Mouse (Mus musculus) frontal cortex, adult 2 months (tissue): ENCODE measurements around the gene Hpcal1. TPM values are rescaled to one million over a fixed set of nuclear protein-coding genes. Genes with fewer than 3 reads are reported as not detected.

ENCODE experiments used
- DNase-seq, 2 experiments: peaks; one replicate each; pipeline ENCODE4 v3.0.0; 2022; ENCODE audit warnings: low spot score in 1 of 2; ENCODE audit errors: extremely low spot score in 1 of 2
- polyA plus RNA-seq: library from polyadenylated mRNA; depleted of rRNA; stranded (reverse); fragments of >200 nt; gene quantifications from 2 replicates; pipeline ENCODE4 v1.2.3, GENCODE M21; 2012

Hpcal1 gene
- polyA plus RNA-seq, 1 experiment: 80.5 TPM

DNA sequence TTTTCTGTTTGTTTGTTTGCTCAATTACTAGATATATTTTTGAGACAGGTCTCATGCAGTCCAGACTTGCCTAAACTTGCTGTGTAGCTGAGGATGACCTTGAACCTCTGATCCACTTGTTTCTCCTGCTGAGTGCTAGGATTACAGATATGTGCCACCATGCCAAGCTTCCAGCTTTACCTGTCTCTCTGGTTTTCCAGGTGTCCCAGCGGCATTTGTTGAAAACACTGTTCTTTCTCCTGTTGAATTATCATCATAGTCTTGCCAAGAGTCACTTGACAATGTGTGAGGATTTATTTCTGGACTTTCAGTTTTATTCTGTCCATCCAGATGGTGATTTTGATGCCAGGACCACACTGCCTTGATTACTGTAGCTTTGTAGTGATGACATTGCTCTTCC is 6.3 kb upstream of the Hpcal1 start:
- no peak for DNase-seq

DNA sequence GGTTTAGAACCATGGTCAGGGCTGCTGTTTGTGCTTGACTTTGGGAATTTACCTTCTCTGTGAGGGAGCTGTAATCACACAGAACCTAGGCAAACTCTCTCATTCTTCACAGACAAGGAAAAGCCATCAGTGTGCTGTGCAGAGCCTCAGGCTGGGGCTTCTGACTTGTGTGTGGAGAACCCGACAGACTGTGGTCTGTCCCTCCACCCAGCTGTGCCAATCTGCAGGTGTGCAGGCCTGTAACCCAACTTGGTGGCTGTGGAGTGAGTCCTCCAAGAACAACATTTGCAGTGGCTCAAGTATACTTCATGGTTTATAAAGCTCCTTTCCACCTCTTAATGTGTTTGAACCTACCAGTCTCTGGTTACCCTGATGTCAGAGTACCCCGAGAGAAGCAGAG is 4.5 kb upstream of the Hpcal1 start:
- DNase-seq: no peak

DNA sequence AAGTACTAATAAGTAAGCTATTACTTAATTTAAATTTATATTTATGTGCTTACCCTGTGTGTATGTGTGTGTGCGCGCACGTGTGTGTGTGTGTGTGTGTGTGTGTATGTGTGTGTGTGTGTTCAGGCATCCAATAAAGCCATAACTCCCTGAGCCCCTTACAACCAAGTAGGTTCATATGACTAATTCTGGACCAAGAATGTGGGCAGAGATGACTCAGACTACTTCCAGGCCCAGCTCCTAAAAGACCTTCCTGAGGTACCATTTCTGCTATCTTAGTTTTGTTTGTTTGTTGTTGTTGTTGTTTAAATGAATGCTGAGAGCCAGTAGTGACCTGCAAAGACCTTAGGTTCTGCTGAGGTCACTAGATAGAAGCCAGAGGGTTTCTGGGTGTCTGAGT is 1.7 kb upstream of the Hpcal1 start:
- DNase-seq: no peak

DNA sequence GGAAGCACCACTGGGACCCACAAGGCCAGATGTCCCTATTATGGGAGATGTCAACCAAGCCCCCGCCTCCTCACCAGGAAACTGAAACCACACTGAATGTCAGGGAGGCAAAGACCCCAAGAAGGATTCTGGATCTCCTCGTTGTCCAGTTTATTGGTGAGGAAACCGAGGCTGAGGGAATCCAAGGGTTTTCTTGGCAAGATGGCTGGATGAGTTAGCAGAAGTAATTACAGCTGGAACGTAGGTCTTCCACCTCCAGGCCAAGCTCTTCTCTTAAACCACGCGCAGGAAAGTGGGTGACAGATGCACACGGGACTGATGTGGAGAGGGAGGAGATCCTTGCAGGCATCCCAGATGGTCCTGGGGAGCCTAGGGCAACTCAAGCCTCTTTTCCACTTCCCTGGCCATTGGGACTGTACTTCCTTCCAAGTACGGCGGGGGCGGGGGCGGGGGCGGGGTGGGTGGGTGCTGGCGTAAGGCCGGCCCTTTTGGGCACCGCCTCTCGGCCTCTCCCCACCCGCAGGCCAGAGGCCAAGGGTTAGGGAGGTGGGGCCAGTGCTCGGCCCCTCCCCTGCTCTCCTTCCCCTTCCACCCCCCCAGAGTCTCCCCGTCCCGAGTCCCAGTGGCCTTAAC is 609 bp upstream of the Hpcal1 start:
- no peak for DNase-seq

DNA sequence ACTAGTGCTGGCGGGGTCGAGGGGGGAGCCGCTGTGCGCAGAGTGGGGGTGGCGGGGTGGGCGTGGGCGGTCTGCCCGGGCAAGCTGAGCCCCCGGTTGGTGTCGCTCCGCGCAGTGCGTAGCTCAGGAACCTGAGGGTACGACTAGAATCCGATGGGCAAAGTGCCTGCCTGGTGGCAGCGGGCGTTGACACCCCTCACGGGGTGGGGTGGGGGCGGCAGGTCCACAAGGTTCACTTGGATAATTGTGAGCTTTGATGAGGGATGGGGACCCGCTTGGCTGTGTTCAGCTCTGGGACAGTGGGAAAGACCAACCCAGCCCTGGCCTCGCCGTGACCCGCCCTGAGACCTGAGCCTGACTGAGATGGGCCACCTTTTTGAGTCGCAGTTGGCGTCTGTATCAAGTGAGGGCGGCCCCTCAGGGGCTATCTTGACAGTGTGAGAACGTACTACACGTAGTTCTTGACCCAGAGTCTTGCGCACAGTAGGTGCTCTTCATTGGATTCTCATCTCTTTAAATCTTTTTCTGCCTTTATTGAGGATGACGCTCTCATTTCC is 742 bp downstream of the Hpcal1 start:
- no peak for DNase-seq

DNA sequence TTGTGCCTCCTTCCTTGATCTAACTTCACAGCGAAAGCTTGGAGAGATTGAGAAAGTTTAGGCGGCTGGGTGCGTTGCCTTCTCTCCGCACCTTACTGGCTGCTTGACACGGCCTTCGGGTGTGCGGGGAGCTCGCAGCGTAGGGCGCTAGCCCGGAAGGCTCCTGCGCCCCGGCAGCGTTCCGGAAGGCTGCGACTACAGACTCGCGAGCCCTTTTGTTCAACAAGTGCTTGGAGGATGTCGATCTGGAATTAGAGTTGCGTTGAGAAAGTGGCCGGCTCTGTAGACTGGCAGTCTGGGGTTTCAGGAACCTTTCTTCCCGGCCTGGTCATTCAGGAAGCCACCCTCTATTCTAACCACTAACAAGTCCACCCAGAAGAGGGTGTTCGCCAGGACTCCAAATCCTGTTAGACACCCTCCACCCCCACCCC is 1.2 kb downstream of the Hpcal1 start:
- DNase-seq: no peak

DNA sequence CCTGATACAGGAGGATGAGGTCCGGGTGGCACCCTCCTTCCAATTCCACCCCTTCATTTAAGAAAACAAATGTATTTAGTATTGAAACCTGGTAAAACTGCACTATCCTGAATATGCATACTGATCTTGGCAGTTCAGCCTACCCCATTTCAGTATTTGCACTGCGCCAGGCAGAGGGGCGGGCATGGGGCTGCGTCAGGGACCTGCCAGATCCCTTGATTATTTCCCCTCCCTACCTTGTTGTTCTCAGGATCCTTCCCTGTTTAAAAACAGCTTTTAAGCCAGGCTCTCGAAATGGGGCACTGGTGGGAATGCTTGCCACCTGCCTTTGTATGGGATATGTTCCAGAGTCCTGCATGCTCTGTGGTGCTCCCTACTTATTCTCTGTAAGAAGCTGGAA is 1.7 kb downstream of the Hpcal1 start:
- DNase-seq: no peak

DNA sequence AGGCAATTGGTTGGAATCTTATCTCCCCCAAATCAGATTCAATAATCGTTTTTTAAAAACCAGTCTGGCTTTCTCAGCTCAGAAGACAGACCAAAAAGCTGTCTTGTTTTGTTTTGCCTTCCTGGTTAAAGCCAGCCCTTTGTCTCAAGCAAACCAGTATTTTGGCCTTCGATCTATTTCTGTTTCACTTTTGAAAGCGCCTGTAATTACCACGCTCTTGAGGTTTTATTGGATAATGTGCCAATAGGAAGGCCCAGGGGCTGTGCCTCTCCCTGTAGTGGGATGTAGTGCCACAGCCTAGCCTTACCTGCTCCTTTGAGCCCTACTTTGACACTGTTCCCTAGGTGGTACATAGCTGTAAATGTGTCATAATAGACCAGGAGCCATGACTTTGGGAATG is 2.3 kb downstream of the Hpcal1 start:
- DNase-seq: no peak

DNA sequence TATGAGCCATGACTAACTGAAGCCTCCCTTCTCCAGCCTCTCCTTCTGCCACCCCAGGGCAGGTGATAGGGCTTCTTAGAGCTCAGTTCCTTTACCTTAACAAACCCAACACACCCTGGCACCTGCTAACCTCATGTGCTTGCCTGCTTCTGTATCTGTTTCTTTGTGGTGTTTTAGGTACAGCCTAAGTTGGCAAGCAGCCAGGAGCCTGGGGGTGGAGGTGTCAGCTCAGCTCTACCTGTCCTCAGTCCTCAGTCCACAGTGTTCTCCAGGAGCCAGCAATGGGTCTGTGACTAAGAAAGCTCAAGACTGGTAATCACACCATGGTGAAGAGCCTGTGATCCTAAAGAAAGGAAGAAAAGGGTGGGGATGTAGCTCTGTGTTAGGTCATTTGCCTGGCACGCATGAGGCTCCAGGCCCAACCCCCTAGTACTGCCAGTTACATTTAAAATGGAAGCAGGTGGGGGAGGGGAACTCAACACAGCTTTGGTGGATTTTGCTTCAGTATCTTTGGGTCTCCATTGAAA is 4.0 kb downstream of the Hpcal1 start:
- no peak for DNase-seq

DNA sequence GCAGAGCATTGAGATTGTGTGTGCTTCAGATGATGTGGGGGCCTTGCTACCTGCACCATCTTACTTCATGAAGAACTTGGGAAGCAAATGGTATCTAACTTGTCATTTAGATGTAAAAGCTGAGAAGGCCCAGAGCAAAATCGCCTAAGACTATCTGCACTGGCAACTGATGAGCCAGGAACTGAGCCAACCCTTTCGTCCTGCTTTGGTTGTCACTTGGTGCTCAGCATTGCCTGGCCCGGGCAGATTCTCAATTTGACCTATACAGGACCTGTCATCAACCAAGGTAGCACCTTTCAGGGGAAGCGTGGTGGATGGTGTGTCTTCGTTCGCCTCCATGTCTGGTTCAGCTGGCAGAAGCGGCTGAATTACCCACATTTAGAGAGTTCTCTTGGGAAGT is 5.7 kb downstream of the Hpcal1 start:
- no peak for DNase-seq

DNA sequence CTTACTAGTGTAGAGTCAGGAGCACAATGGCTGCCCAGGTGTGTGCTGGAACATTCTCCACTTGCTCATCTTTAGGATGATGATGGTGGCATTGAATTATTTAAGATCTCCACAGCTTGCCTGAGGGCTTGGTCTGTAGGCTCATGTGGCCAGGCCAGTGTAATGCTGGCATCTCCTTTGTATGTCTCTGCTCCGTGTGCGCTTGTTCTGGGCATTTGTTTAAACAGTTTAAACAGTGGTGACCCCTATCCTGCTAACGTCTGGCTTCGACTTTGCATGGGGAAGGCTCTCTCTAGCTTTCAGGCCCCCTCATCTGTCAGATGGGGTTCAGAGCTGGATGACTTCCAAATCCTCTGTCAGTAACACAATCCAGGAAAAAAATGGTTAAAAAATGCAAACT is 8.3 kb downstream of the Hpcal1 start:
- no peak for DNase-seq

DNA sequence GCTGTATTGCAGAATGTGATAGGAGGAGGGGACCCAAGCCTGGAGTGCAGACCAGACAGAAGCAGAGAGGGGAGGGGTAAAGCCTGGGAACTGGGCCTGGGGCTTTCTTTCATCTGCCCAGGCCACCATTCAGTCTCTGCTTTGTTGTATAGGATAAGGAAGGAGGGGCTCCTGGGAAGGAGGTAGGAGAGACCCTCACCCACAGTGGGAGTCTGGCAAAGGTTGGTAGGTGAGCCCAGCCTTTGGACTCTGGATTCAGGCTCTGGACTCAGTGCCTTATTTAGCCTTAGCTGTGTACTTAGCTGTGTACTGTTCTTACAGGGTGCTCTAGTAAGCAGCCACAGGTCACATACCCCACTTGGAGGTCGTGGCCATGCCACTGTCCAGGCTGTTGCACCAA is 8.8 kb downstream of the Hpcal1 start:
- DNase-seq: no peak

DNA sequence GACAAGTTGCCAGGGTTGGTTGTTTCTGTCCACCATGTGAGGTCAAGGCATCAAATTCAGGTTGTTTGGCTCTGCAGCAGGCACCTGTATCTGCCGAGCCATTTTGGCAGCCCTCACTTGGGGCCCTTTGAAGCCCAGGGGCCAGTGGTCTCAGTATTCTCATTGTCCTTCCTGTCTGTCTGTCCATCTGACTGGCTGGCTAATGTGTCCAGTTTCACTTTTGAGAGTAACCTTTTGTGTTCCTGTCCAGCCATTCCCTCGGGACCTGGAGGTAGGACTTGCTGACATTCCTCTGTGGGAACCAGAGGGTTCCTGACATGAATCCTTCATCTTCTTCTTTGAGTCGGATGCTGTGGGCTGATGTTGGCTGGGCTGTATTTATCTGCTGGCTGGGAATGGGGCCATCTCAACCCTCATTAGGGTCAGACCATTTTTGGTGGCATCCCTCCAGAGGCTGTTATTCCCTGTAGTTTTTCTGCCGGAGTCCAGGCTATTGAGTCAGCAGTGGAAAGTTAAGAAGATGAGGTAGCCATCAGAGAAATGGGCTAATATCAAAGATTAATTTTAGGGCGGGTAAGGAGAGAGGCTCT is 10.6 kb downstream of the Hpcal1 start:
- DNase-seq: no peak

DNA sequence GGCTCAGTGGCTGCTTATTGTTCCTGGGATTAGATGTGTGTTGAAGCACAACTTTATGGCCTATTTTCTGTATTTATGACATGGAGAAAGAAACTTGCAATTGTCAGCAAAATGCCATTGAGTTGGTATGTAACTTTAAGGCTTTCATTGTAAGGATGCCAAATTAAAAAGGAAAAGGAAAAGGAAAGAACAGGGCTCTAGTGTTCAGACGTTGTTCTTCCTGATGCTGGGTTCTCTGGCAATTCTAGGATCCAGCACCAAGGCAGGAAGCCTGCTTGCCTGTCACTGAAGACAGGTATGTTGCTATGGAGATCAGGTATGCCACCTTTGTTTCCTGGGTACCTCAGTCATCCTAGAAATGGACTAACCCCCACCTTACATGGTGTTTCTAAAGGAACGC is 11.1 kb downstream of the Hpcal1 start:
- DNase-seq: no peak

DNA sequence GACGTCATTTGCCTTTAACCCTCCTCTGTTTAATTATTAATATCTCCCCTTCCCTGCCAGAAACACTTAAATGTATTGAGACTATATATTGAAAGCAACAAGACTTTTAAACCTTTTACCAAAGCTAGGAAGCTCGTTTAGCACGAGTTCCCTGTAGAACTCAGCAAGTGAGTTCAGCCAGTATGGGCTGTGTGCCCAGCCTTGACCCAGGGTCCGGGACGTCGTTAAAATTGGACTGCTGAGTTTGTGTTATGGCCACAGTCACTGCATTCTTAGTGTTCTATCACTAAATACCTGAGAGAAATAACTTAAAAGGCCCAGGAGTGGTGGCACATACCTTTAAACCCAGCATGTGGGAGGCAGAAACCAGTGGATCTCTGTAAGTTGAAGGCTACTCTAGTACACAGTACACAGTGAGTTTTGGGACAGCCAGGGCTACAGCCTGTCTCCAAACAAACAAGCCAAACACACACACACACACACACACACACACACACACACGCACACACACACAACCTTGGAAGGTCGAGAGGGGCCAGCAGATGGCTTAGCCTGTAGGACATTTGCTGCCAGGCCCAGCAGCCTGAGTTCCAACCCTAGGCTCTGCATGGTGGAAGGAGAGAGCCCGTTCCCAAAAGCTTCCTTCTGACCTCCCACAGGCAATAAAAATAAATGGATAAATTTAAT is 11.7 kb downstream of the Hpcal1 start:
- DNase-seq: no peak

DNA sequence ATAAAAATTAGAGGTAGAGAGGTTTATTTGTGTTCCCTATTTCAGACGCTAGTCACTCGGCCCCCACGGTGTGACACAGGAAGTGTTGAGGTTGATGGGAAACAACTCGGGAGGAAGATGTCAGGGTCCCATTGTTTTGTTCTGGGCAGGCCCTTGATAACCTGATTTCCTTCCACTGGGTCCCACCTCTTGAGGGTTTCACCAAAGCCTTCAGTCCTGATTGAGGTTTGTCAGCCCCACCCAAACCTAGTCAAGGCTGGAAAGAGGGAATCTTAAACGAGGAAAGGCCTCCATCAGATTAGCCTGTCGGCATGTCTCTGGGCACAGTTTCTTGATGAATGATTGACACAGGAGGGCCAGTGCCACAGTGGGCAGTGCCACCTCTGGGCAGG is 12.3 kb downstream of the Hpcal1 start:
- no peak for DNase-seq

DNA sequence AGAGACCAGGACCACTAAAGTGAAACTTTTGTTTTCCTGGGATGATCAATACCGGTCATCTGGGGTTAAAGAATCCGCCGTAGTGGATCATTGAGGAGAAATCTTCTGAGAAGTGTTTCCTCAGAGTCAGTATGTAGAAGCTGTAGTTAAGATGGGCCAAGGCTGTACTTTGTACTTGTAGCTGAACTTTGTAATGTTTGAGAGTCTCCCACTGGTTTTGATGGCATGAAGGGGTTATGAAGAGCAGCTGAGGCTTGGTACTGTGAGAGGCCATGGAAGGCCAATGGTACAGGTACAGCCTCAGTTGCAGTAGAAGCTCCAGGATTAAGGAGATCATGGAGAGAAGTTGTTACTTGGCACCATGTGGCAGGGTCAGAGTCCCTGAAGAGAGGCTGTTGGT is 13.2 kb downstream of the Hpcal1 start:
- no peak for DNase-seq

DNA sequence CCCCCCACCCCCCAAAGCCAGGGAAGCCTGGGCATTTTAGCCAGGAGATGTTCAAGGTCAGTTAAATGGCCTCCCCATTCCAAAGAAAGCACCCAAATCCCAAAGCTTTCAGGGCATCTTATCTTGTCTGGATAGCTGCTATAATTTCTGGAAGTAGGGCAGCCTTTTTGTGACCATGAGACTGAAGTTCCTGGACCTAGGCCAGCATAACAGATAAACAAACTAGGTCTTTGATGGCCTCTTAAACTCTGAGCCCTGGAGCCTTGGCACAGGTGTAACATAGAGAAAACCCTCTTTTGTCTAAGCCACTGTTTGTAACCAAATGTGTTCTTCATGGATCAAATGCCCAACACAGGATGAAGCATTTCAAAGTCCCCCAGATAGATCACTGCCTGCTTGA is 16.8 kb downstream of the Hpcal1 start:
- DNase-seq: no peak

DNA sequence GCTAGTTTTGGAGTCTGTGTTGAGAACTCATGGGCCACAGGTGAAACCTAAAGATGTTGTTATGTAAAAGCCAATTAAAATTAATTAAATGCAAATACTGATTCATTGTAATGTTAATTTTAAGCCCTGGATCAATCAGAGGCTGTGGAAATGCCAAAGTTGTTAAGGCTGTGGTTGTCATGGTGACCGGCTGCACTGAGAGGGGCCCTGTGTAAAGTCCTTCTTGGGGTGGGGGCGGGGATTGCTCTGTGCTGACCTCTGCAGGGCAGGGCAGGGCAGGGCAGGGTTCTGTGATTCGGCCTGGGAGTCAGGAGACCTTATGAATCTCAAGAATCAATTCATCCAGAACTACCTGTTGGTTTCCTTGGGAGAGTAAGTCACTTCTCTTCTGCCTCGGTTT is 18.8 kb downstream of the Hpcal1 start:
- DNase-seq: no peak

DNA sequence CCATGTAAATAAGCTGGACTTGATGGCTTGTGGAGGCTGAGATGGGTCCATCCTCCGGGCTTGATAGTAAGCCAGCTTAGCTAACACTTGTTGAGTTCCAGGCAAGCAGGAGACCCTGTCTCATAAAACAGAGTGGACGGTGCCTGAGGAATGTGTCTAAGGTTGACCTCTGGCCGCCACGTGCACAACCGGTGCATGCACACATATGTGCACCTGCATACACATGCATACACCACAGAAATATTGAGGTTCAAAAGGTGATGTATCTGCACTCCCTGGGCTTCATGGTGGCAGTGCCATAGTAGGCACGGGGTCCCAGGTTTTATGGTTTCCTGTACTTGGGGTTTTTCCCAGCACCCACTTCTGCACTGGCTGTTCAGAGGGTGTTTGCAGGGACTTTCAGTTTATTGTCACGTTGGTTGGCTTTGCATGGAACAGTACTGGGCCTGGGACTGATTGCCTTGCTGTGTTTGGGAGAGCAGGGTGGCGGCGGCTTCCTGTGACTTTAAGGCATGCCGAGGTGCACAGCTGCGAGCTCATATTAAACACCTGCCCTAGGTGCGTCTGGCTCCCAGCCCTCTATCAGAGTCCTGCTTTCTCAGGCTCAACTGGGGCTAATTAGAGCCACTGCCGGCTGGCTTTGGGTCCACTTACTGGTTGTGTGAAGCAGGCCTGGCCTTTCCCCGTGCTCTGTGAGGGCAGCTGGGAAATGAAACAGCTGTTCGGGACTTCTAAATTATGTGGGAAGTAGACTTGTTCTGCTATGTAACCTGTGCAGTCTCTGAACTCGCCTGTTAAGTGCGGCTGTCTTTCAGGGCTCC is 19.5 kb downstream of the Hpcal1 start:
- no peak for DNase-seq

DNA sequence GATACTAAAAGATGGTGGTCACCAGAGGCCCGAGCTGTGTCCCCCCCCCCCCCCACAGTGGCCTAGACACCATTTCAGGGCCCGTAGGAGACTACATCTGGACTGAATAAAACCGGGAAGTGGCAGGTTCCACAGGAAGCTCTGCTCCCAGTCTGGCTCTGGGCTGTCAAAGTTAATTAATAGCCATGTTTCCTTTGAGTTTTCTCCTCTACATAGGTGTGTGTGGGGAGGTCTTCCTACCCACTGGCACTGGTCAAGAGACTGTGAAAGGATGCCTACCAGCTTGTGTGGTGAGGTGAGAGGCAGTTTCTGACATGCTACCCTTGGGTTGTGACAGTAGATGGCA is 20.1 kb downstream of the Hpcal1 start:
- DNase-seq: no peak
